Mouse (Mus musculus) hindbrain, embryonic 15.5 days (tissue): ENCODE data around the gene Wfdc9. TPM values are rescaled to one million over a fixed set of nuclear protein-coding genes. Genes with fewer than 3 reads are reported as not detected.
A peak's percentile ranks its signal among the peaks of the same experiment; 100 is the strongest.

Source experiments
- ATAC-seq: fragments of 200-750 bp; cut with Nextera tagmentation; 2 replicates; pipeline ENCODE4 v1.8.0; 2017; ENCODE audit warnings: low read depth, moderate number of reproducible peaks, moderate TSS enrichment; ENCODE audit not compliant: low FRiP score
- H3K27ac ChIP-seq: fragments of 300-500 bp; sonication (generic); replicated peaks from 2 replicates; pipeline ENCODE4 v1.5.1; 2015; ENCODE audit warnings: mild to moderate bottlenecking, inconsistent platforms
- H3K27me3 ChIP-seq: fragments of 300-500 bp; sonication (generic); 2 replicates; pipeline ENCODE4 v1.6.1; 2015; ENCODE audit warnings: control low read depth, inconsistent platforms
- H3K36me3 ChIP-seq: fragments of 300-500 bp; sonication (generic); 2 replicates; pipeline ENCODE4 v1.6.1; 2015; ENCODE audit warnings: control low read depth, inconsistent platforms
- H3K4me1 ChIP-seq: fragments of 300-500 bp; sonication (generic); replicated peaks from 2 replicates; pipeline ENCODE4 v1.6.1; 2015; ENCODE audit warnings: control low read depth, inconsistent platforms
- H3K4me2 ChIP-seq: fragments of 300-500 bp; sonication (generic); 2 replicates; pipeline ENCODE4 v1.6.1; 2015; ENCODE audit warnings: moderate library complexity, mild to moderate bottlenecking, inconsistent platforms
- H3K4me3 ChIP-seq: fragments of 300-500 bp; sonication (generic); 2 replicates; pipeline ENCODE4 v1.5.1; 2015; ENCODE audit warnings: mild to moderate bottlenecking, inconsistent platforms
- H3K9ac ChIP-seq: fragments of 300-500 bp; sonication (generic); 2 replicates; pipeline ENCODE4 v1.6.1; 2015; ENCODE audit warnings: inconsistent platforms
- H3K9me3 ChIP-seq: fragments of 300-500 bp; sonication (generic); 2 replicates; pipeline ENCODE4 v1.6.1; 2016; ENCODE audit warnings: control low read depth, inconsistent platforms
- WGBS: fragments of 180-500 bp; shearing (Covaris S2); methylation state at CpG from one replicate; pipeline ENCODE4 v1.1.7; 2015; 5-methylcytosine and 5-hydroxymethylcytosine counted together
- polyA plus RNA-seq: library from polyadenylated mRNA; unstranded; fragments of >200 nt; fragmentation: Nextera tagmentation; extraction: Ambion mirVana; gene quantifications from 2 replicates; pipeline ENCODE4 v1.2.1, GENCODE M21; 2015

Wfdc9 gene
- polyA plus RNA-seq: not detected in 2 replicates

- Histone ChIP-seq H3K4me2 (no peak within 1 kb of the TSS), H3K4me1 (no peaks in the 10 kb centered on the region), H3K27me3 (no peaks in the 10 kb centered on the region), H3K27ac (no peak within 1 kb of the TSS), H3K9ac (no peak within 1 kb of the TSS), H3K36me3 (no peaks in the 10 kb centered on the region), H3K4me3 (no peak within 1 kb of the TSS), H3K9me3 (no peaks in the 10 kb centered on the region)
- WGBS: 86% methylated on average over 9 of the region's 9 CpGs
- no peak for ATAC-seq
Measured at GRCm38 (mm10) chr2:164656483-164656882, at the start of gene Wfdc9. Wfdc9 (minus strand) TSS chr2:164656583.

- 92% methylated on average over 14 of the region's 14 CpGs for WGBS
- H3K9ac ChIP-seq: no peak overlapping the region
- no peaks in the 10 kb centered on the region for H3K27me3 ChIP-seq
Measured at GRCm38 (mm10) chr2:164705991-164706390, 49.6 kb upstream of the Wfdc9 start.

GRCm38 (mm10) chr2:164705328-164705727 lies 48.9 kb upstream of the Wfdc9 start:
- ATAC-seq: no peak
- H3K36me3 ChIP-seq: no peaks in the 10 kb centered on the region
- 92% methylated on average over 6 of the region's 6 CpGs for WGBS

More at GRCm38 (mm10) chr2:164705991-164706390, 49.6 kb upstream of the Wfdc9 start:
- no peaks in the 10 kb centered on the region for H3K4me1 ChIP-seq
- no peak overlapping the region for H3K27ac ChIP-seq
- no peak for ATAC-seq
- no peaks in the 10 kb centered on the region for H3K9me3 ChIP-seq
- H3K4me2 ChIP-seq: no peak overlapping the region
- H3K4me3 ChIP-seq: no peak overlapping the region
- H3K36me3 ChIP-seq: no peaks in the 10 kb centered on the region

GRCm38 (mm10) chr2:164704235-164704634 lies 47.9 kb upstream of the Wfdc9 start:
- Histone ChIP-seq H3K9ac (no peak overlapping the region), H3K9me3 (no peaks in the 10 kb centered on the region), H3K4me1 (no peaks in the 10 kb centered on the region), H3K27ac (no peak overlapping the region), H3K4me2 (no peak overlapping the region), H3K4me3 (no peak overlapping the region), H3K36me3 (no peaks in the 10 kb centered on the region), H3K27me3 (no peaks in the 10 kb centered on the region)
- no peak for ATAC-seq
- 82% methylated on average over 5 of the region's 5 CpGs for WGBS

More at GRCm38 (mm10) chr2:164705328-164705727, 48.9 kb upstream of the Wfdc9 start:
- Histone ChIP-seq H3K27ac (no peak overlapping the region), H3K9ac (no peak overlapping the region), H3K4me3 (no peak overlapping the region), H3K4me2 (no peak overlapping the region), H3K9me3 (no peaks in the 10 kb centered on the region), H3K4me1 (no peaks in the 10 kb centered on the region), H3K27me3 (no peaks in the 10 kb centered on the region)

GRCm38 (mm10) chr2:164701761-164702160 lies 45.4 kb upstream of the Wfdc9 start:
- no peak for ATAC-seq
- WGBS: 92% methylated on average over 5 of the region's 5 CpGs

GRCm38 (mm10) chr2:164700959-164701358 lies 44.6 kb upstream of the Wfdc9 start:
- Histone ChIP-seq H3K4me2 (no peak overlapping the region), H3K4me3 (no peak overlapping the region), H3K27me3 (no peaks in the 10 kb centered on the region), H3K4me1 (no peaks in the 10 kb centered on the region), H3K9me3 (no peaks in the 10 kb centered on the region), H3K27ac (no peak overlapping the region), H3K9ac (no peak overlapping the region), H3K36me3 (no peaks in the 10 kb centered on the region)
- ATAC-seq: no peak
- whole genome bisulfite sequencing: 85% methylated on average over 5 of the region's 5 CpGs

More at GRCm38 (mm10) chr2:164701761-164702160, 45.4 kb upstream of the Wfdc9 start:
- Histone ChIP-seq H3K4me2 (no peak overlapping the region), H3K9ac (no peak overlapping the region), H3K27ac (no peak overlapping the region), H3K4me1 (no peaks in the 10 kb centered on the region), H3K4me3 (no peak overlapping the region), H3K9me3 (no peaks in the 10 kb centered on the region), H3K27me3 (no peaks in the 10 kb centered on the region), H3K36me3 (no peaks in the 10 kb centered on the region)

GRCm38 (mm10) chr2:164698201-164698600 lies 41.8 kb upstream of the Wfdc9 start, which contains the start of gene Spint4:
Spint4 (plus strand) TSS chr2:164698501.
- no peak within 1 kb of the TSS for H3K27ac ChIP-seq
- 70% methylated on average over 4 of the region's 4 CpGs for WGBS
- H3K4me3 ChIP-seq: no peak within 1 kb of the TSS
- no peaks in the 10 kb centered on the region for H3K27me3 ChIP-seq
- H3K4me2 ChIP-seq: no peak within 1 kb of the TSS
- no peaks in the 10 kb centered on the region for H3K9me3 ChIP-seq
- H3K36me3 ChIP-seq: no peaks in the 10 kb centered on the region
- no peak within 1 kb of the TSS for H3K9ac ChIP-seq
- H3K4me1 ChIP-seq: no peaks in the 10 kb centered on the region
- no peak for ATAC-seq

GRCm38 (mm10) chr2:164684807-164685206 lies 28.4 kb upstream of the Wfdc9 start, which contains the start of gene Wfdc13:
Wfdc13 (plus strand) TSS chr2:164685107.
- no peaks in the 10 kb centered on the region for H3K27me3 ChIP-seq
- no peaks in the 10 kb centered on the region for H3K4me1 ChIP-seq
- 64% methylated on average over 3 of the region's 3 CpGs for WGBS
- H3K4me3 ChIP-seq: no peak within 1 kb of the TSS
- no peak for ATAC-seq
- H3K36me3 ChIP-seq: no peaks in the 10 kb centered on the region
- no peak within 1 kb of the TSS for H3K9ac ChIP-seq
- H3K4me2 ChIP-seq: no peak within 1 kb of the TSS
- H3K27ac ChIP-seq: no peak within 1 kb of the TSS
- no peaks in the 10 kb centered on the region for H3K9me3 ChIP-seq

- Histone ChIP-seq H3K9ac (no peak overlapping the region), H3K27me3 (no peaks in the 10 kb centered on the region), H3K4me2 (no peak overlapping the region), H3K9me3 (no peaks in the 10 kb centered on the region), H3K4me1 (peaks cover 9% of the 10 kb centered on the region), H3K27ac (no peak overlapping the region), H3K36me3 (no peaks in the 10 kb centered on the region), H3K4me3 (no peak overlapping the region)
- 57% methylated on average over 3 of the region's 3 CpGs for WGBS
- ATAC-seq: no peak
Measured at GRCm38 (mm10) chr2:164679906-164680305, 23.5 kb upstream of the Wfdc9 start.

GRCm38 (mm10) chr2:164678848-164679625 lies 22.7 kb upstream of the Wfdc9 start:
- Histone ChIP-seq H3K27me3 (no peaks in the 10 kb centered on the region), H3K4me2 (peak overlapping the region; percentile 50), H3K27ac (no peak overlapping the region), H3K4me3 (peak overlapping the region; percentile 33), H3K9me3 (no peaks in the 10 kb centered on the region), H3K9ac (no peak overlapping the region), H3K36me3 (no peaks in the 10 kb centered on the region), H3K4me1 (peaks cover 9% of the 10 kb centered on the region)
- WGBS: 24% methylated on average over 19 of the region's 19 CpGs
- ATAC-seq: peak; percentile 71

GRCm38 (mm10) chr2:164676916-164677685 lies 20.7 kb upstream of the Wfdc9 start:
- Histone ChIP-seq H3K27me3 (no peaks in the 10 kb centered on the region), H3K4me2 (no peak overlapping the region), H3K4me1 (peaks cover 9% of the 10 kb centered on the region), H3K9ac (no peak overlapping the region), H3K4me3 (no peak overlapping the region), H3K36me3 (no peaks in the 10 kb centered on the region), H3K9me3 (no peaks in the 10 kb centered on the region), H3K27ac (no peak overlapping the region)
- no peak for ATAC-seq
- 89% methylated on average over 16 of the region's 16 CpGs for WGBS

- 80% methylated on average over 7 of the region's 7 CpGs for WGBS
- no peaks in the 10 kb centered on the region for H3K9me3 ChIP-seq
Measured at GRCm38 (mm10) chr2:164676103-164676502, 19.7 kb upstream of the Wfdc9 start.

More at GRCm38 (mm10) chr2:164676103-164676502, 19.7 kb upstream of the Wfdc9 start:
- H3K4me3 ChIP-seq: no peak overlapping the region
- H3K9ac ChIP-seq: no peak overlapping the region
- no peak for ATAC-seq
- H3K4me2 ChIP-seq: no peak overlapping the region
- no peaks in the 10 kb centered on the region for H3K27me3 ChIP-seq
- no peak overlapping the region for H3K27ac ChIP-seq
- no peaks in the 10 kb centered on the region for H3K36me3 ChIP-seq
- H3K4me1 ChIP-seq: peaks cover 9% of the 10 kb centered on the region
